Mouse (Mus musculus): ENCODE measurements around the gene Gm21704. TPM values are rescaled to one million over a fixed set of nuclear protein-coding genes. Genes with fewer than 3 reads are reported as not detected.
"Not testable (repeated sequence)": the region's sequence is repeated elsewhere in the genome, so short reads cannot be mapped to it uniquely, and the experiment has no call there.

Gene Gm21704
- polyA plus RNA-seq (2016; fragmentation: Nextera tagmentation; extraction: Ambion mirVana), result not detected in 2 replicates

- whole genome bisulfite sequencing, result no CpG with 5 or more reads among the region's 9 CpGs
- H3K27me3 ChIP-seq (replicated peaks; ENCODE audit: low read depth, poor library complexity, severe bottlenecking); H3K4me1 ChIP-seq; H3K4me3 ChIP-seq; H3K36me3 ChIP-seq (replicated peaks); DNase-seq (ENCODE audit: low spot score); H3K27ac ChIP-seq (replicated peaks); H3K9me3 ChIP-seq: not testable (repeated sequence)
Measured at GRCm38 (mm10) chrY:3410067-3410466, at the start of gene Gm21704, which contains the start of gene Gm21708. Gene Gm21704, minus strand, starts transcription at chrY:3410167. Gene Gm21708, minus strand, starts transcription at chrY:3410167.

DNA sequence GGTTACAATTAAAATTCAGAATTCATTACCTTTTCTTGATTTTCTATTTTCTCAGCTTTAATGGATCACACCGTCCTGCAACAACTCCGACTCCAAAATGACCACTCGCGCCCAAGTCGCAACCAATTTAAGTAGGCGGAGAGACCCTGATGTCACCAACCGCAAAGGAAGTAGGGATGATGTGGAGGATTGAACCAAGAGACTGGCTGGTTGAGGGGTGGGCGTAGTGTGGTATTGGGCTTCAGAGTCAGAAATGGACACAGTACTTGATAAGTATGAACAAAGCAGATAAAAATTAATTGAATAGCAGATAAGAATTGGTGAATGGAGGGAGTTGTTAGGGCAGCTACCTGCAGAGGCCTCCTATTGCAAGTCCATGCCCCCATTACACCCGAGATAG is 64.7 kb downstream of the Gm21704 start, which contains the start of gene Gm21693:
Gene Gm21693 (minus strand): TSS at position 101 of the 400 bp plus-strand sequence.
- not testable (repeated sequence) for H3K27ac ChIP-seq (replicated peaks); H3K36me3 ChIP-seq (replicated peaks); H3K9me3 ChIP-seq; H3K4me3 ChIP-seq; DNase-seq (ENCODE audit: low spot score); H3K27me3 ChIP-seq (replicated peaks; ENCODE audit: low read depth, poor library complexity, severe bottlenecking); H3K4me1 ChIP-seq
- no CpG with 5 or more reads among the region's 9 CpGs for WGBS

DNA sequence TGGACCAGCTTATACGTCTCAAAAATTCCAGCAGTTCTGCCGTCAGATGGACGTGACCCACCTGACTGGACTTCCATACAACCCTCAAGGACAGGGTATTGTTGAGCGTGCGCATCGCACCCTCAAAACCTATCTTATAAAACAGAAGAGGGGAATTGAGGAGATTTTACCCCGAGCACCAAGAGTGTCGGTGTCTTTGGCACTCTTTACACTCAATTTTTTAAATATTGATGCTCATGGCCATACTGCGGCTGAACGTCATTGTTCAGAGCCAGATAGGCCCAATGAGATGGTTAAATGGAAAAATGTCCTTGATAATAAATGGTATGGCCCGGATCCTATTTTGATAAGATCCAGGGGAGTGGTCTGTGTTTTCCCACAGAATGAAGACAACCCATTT is 69.3 kb downstream of the Gm21704 start:
- not testable (repeated sequence) for H3K4me3 ChIP-seq; H3K4me1 ChIP-seq; H3K36me3 ChIP-seq (replicated peaks); H3K27ac ChIP-seq (replicated peaks); H3K9me3 ChIP-seq; H3K27me3 ChIP-seq (replicated peaks; ENCODE audit: low read depth, poor library complexity, severe bottlenecking); DNase-seq (ENCODE audit: low spot score)
- WGBS, result no CpG with 5 or more reads among the region's 11 CpGs

Other genes with a start within 250 kb of the Gm21704 start
- gene Gm21677, start 103.7 kb downstream of the Gm21704 start, polyA plus RNA-seq (2016; fragmentation: Nextera tagmentation; extraction: Ambion mirVana), result not detected in 2 replicates
- not detected in 2 replicates for gene Gm21693, start 64.8 kb downstream of the Gm21704 start, polyA plus RNA-seq (2016; fragmentation: Nextera tagmentation; extraction: Ambion mirVana)
- gene Gm21708, start within 50 bp of the Gm21704 start, polyA plus RNA-seq (2016; fragmentation: Nextera tagmentation; extraction: Ambion mirVana), result not detected in 2 replicates